Mouse (Mus musculus) left cerebral cortex, adult 11 months (tissue): ENCODE results near the gene Atp2b1.
"Not testable (repeated sequence)": the region's sequence is repeated elsewhere in the genome, so short reads cannot be mapped to it uniquely, and the experiment has no call there.

ENCODE experiments used
- DNase-seq: peaks from one replicate; pipeline ENCODE4 v3.0.0; 2022; ENCODE audit warnings: low spot score

Atp2b1 gene

DNA sequence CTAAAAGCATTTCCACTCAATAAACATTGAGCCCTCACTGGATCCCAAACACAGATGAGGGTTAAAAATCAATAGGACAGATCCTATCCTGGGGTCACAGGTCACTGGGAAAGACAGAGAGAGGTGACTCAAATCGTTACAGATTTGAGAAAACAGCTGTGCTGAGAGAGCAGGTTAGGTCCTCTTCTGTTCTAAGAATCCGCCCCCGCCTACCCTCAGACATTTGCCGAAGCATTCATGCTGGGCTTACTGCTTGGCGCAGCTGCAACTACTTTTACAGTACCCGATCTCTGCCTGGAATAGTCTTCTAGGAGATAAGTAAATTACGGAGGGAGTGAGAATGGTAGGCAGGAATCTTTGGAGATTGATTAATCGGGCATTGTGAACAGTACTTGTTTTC lies 47.9 kb downstream of the Atp2b1 start:
- peak; percentile 68 for DNase-seq

DNA sequence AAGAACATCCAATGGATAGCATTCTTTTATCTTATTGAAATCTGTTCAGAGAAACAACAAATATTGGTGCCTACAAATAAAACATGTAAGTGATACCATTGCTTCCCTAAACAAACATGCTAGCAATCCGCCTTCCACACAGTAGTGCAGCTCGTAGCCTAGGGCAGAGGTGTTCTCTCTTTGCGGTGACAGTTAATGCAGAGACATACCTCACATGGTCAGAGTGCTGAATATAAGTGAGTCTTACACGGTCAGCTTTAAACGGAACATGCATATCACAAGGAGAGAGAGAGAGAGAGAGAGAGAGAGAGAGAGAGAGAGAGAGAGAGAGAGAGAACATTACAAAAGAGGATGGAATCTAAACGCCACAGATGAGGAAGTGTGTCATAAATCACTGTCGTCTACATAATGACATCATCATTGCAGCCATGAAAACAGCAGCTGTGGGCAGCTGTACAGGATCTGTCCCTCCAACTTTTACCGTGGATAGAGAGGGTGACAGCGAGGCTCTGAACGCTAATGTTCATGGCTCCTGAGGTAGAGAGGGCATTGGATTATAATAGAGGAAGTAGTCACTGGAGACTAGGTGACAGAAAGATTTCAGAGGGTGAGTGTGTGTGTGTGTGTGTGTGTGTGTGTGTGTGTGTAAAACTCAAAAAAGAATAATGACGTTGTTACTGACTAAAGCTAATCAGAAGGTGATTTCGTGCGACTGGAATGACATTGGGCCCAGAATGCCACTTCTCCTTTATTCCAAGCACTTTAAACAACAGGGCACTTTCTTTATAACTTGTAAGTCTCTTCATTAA lies 52.4 kb downstream of the Atp2b1 start:
- DNase-seq, result no peak

DNA sequence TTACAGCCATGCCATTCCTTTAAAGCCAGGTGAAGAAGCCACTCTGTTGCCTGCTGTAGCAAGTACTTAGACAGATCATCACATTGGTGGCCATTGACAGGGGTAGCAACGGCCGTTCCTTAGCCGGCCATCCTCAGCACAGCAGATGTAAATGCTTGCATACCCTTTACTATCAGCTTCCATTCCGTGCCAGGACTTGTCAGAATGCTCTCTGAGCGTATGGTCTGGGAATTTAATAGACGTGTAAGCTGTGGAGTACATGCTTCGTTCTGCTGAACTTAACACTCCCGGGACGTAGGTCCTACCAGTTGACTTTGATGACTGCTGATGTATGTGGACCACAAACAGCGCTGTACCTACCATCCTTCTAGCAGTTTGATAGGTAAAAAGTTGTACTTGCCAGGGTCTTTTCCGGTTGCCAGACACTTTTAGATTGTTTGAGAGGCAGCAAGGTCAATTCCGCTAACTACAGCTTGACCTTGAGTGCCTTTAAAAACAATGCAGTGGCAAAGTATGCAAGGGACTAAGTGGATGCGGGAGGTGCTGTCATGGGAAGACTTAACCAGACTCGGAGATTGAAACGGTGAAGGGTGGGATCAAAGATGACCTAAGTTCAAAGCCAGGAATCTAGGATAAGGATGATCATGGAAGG lies 53.2 kb downstream of the Atp2b1 start:
- DNase-seq, result no peak

DNA sequence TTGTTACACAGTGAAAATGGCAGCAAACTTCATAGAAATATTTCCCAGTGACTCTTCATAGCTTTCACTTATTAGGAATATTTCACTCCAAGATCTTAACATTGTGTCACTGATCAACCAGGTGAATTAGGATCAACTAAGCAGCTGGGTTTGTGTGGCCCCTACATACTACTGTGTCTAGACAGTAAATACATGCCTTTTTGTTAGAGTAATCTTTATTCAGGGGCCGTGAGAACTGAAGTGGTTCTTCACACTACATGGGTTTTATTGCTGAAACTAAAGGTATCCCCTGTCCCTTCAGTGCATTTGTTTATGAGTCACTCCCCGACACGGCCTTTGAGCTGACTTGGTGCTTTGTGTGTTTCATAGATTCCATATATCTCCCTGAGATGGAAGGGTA lies 56.7 kb downstream of the Atp2b1 start:
- DNase-seq, result no peak

DNA sequence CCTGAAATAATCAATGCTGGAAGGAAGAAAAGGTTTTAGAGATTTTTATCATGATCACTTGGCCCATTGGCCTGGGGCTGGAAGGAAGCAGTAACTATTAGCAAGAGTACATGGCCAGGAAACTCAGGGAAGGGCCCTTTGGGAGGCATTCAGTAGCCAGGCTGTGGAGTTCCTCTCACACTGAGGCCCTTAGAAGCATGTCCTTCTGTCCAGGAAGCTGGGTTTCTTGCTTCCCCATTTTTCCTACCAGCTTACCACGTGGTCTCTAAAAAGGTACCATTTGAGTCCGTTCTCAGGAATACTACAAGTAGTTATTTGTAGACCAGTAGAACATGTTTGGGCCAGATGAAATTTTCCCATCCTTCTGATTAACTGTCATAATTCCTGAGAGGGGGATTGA lies 58.2 kb downstream of the Atp2b1 start:
- no peak for DNase-seq

DNA sequence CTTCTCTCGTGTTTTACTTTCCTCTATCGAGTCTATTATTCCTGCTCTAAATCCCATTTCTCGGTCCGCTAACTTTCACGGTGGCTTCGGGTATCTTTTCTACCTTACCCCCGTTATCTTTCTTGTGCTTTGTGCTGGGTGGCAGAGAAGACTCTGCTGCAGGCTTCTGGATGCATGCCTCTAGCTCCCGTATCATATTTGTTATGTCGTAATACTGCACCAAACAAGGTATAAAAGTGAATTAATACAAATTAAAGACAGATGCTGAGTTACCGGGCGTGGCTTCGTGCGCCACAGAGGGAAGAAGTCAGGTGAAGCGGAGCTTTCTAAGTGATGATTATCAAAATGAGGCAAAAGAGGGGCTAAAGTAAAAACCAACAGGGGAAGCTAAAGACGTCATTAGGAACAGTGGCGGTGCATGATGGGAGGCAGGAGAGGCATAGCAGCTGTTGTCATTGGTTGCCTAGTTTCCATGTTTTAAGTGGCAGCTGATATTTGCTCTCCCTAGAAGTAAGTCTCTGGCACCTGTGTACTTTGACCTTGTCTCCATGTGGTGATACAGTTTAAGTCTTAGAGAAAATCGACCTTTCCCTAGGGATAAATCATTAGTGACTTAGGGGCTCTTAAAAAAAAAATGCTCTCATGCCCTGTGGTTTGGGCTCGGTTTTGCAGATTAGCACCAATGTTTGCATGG lies 58.9 kb downstream of the Atp2b1 start:
- no peak for DNase-seq

DNA sequence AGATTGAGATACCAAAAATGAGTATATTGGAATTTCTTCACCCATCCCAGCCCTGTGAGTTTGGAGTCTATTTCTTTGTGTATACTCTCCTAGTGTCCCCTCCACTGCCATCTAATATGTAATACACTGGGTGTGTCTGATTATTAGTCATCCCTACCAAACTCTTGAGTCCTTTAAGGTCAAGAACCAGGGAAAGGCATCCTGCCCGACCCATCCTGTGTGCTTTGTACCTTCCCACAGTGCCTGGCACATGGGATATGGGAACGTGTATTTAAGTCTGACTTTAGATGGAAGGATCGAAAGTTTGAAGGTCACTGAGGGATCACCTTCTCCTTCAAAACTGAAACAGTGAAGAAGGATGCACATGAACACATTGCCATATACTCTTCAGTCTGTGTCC lies 60.4 kb downstream of the Atp2b1 start:
- no peak for DNase-seq

DNA sequence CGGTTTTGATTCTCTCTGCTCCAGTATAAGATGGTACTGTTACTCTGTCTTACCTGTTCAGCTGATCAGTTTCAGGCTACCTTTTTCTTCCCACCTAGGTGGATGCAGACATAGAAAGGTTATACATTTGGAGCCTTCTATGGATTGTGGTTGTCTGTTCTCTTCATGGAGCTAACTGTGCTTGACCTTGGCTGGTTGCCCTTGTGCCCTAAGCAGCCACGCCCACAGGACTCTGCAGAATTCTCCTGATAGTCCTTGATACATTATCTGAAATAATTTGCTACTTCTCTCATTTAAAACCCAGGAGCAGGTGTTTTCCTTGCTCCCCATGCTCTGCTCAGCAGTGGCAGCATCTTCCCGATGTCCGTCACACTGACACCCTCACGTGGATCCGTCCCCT lies 61.4 kb downstream of the Atp2b1 start:
- DNase-seq, result no peak

DNA sequence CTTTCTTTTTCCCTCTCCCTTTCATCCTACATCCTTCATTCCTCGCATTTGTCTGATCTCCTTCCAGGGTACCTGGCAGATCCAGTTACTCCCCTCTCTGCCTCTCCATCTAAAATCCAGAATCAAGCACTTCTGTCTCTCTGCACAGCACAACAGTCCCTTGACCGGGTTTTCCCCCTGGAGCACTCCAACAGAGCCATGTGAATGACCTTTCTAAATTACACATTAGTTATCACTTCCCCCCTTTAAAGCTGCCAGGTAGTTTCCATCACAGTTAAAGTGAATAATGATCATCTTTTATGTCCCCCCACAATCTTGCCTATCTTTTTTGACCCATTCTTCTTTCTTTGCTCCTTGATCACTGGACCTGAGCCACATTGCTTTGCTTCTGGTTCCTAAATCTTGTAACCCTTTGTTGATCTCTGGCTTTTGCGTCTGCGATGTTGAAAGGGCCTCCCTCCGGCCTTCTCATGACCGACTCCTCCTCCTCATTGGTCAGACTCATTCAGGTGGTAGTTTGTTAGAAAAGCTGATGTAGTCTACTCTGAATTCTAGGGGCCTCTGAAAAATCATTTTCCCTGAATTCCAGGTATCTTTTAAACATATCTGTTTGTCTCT lies 62.8 kb downstream of the Atp2b1 start:
- no peak for DNase-seq

DNA sequence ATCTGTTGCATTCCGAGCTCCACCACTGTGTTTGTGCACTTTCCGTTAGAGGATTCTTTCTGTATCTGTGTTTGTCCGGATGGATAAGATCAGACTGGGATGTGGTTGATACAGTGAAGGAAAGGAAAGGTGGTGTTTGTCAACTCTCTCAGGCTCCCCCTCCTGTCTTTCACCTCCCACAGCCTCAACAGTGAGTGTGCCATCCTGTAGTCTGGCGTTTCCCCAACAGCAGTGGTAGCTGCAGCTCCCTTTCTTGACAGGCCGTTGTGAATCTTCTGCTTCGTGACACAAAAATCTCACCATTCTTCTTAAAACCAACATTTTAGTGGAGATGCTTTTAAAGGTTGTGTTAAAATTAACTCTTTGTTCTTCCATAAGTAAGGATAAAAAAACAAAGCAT lies 64.6 kb downstream of the Atp2b1 start:
- DNase-seq, result no peak

DNA sequence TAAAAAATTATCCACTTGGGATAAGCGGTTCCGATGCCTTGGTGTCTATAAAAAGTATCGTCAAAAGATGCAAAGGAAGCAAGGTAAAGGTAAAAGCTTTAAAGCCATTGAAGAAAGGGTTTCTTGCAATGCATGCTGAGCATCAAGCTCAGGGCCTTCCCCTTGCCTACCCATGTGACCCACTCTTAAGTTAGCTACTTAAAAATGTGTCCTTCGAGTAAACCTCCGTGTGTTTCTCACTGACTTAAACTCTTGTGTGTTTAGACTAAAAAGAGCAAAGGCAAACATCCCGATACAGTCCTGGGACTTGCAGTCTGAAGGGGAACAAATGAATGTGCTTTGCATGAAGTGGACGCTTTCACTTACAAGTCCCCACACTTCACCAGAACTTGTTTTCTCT lies 65.1 kb downstream of the Atp2b1 start:
- DNase-seq, result no peak

DNA sequence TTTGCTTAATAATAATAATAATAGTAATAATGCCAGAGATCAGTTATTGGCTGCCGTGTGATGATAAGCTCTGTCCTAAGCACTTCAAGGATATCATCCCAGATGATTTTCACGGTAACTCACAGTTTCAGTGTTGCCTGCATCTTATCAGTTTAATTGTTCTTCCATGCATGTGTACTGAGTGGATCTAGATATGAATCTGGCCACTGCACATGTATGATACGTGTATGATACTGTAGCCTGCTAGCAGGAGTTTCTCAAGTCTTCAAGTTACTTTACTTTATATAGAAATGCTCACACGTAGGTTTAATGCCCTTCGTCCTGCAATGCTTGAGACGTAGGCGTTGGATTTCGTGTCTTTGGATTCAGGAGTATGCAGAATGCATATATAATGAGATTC lies 65.7 kb downstream of the Atp2b1 start:
- no peak for DNase-seq

DNA sequence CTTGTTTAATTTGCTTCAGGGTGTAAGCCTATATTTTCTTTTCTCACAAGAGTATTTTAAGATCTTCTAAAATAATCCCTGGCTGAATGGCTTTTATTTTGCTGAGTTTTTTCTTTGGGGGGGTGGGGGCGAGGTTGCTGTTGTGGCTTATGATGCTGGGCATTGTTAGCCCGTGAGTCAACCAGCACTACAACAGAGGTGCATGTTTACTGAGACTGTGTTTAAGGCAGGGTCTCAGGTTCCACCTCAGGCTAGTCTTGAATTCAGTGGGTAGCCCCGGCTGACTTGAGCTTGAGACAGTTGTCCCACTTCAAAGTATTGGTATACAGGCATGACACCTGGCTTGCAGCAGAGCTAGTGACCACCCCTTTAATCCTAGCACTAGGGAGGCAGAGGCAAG lies 77.8 kb downstream of the Atp2b1 start:
- no peak for DNase-seq

DNA sequence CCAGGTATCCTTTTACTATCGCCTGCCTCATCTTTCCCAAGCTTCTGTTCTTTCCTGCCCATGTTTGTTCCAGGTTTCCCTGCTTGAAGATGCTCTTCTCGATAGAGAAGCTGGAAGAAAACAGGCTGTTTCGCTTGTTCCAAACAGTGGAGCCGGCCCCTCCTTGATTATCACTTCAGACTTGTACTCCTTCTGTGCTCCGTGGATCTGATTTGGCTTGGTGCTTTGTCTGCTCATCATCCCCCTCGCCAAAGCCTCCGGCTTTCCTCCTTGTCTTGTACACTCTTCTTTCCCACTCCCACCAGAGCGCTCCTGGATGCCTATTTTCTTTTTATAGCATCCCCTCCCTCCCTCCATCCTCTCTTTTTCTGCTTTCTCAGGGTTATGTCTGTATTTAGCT lies 79.0 kb downstream of the Atp2b1 start:
- no peak for DNase-seq

DNA sequence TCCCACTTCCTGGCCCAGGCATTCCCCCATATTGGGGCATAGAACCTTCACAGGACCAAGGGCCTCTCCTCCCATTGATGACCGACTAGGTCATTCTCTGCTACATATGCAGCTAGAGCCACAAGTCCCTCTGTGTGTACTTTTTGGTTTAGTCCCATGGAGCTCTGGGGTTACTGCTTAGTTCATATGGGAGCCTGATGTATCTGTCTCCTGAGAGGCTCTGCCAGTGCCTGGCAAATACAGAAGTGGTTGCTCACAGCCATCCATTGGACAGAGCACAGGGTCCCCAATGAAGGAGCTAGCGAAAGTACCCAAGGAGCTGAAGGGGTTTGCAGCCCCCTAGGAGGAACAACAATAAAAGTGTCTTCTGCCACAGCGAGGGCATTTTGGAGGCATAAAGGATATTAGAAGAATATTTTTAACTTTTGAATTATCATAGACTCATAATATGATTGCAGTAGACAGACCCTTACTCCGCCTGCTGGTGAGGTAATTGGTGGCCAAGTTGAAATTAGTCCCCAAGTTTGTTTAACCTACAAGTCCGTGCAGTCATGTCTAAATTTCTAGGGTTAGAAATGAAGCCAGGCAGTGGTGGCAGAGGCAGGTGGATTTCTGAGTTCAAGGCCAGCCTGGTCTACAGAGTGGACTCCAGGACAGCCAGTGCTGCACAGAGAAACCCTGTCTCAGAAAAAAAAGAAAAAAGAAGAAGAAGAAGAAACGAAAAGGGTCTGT lies 81.0 kb downstream of the Atp2b1 start:
- DNase-seq, result not testable (repeated sequence)

DNA sequence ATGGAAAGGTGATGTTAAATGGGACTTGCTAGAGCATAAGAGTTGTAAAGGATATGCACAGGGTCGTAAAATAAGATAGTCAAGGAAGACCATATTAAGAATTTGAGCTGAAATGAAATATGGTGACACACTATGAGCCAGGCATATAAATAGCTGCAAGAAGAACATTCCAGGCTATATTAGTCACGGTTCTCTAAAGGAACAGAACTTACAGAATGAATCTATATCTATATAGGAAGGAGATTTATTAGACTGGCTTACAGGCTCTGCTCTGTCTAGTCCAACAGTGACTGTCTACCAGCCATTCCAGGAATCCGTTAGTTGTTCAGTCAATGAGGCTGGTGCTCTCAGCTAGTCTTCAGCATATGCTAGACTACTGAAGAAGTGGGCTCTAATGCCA lies 90.7 kb downstream of the Atp2b1 start:
- DNase-seq, result no peak

DNA sequence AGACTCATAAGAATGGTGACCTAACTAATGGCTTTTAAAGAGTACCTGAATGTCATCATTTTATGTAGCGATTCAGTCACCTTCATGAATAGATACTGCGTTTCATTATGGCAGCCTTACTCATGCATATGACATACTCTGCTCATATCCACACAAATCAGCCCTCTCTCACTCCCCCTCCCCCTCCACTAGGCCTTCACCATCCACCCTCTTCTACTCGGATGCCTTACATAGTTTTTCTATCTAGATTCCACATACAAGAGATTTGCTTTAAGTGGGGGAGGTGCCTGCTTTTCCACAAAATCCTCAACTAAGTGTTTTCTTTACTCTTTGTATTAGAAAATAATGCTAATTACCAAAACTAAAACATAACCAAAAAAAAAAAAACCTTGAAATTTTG lies 96.9 kb downstream of the Atp2b1 start:
- no peak for DNase-seq

DNA sequence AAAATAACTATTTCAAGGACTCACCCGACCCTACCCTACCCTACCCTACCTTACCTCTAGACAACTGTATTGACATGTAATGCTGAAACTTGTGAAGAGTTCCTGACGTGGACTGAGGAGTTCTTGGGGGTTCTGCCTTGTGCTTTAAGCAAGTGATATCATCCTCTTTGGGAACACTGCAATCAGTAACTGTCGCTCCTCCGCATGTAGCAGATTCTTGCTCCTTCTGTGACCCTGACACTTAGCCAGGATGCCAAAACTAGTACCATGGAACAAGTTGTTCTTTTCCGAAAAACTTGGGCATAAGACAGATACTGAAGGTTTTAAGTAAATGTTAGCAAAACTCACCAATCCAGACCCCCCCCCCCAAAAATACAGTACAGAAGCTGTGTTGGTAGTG lies 97.9 kb downstream of the Atp2b1 start:
- DNase-seq, result no peak

DNA sequence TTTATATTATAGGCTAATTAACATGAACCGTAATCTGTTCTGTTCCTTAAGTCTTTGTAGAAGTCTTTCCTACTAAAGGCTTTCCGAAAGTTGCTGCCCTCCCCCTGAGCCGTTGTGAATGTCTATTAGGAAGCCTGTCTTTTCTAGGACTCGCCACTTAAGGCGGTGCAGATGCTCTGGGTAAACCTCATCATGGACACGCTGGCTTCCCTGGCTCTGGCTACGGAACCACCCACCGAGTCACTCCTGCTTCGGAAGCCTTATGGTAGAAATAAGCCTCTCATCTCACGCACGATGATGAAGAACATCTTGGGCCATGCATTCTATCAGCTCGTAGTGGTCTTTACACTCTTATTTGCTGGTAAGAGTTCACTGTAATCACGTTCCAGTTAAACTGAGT lies 100.5 kb downstream of the Atp2b1 start:
- DNase-seq, result no peak

DNA sequence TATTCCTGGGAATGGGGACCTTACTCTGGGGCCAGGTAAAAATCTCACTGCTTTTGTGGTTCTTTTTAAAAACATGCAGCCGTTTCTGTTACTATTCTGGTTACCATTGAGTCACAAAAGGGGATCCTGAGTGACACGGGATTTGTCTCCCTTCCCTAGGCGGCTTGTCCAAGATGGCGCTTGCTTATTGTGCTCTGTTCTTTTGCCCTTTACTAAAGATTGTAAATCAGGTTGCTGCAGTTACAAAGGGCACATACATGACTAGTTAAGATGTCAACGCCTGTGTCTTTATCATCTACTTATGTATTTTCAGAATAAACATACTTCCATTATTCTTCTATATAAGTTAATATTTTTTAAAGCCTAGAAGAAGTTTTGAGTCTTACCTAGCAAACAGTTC lies 102.8 kb downstream of the Atp2b1 start:
- no peak for DNase-seq

DNA sequence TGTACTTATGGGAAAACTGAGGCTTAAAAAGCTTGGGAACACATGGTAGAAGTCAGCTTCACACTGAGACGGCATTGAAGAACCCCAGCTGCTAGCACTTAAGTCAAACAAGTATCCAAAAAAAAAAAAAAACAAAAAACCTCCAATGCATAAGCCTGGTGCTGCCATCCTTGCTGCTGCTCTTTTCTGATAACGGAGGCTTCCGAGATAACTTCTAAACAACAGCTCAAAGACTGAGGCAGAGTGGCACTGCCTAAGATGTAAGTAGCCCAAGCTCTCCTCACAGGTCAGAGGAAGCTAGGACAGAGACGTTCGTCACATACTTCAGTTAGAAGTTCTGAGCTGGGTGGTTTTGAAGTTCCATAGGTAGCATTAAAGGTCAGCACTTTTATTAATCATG lies 113.3 kb downstream of the Atp2b1 start:
- DNase-seq, result no peak

DNA sequence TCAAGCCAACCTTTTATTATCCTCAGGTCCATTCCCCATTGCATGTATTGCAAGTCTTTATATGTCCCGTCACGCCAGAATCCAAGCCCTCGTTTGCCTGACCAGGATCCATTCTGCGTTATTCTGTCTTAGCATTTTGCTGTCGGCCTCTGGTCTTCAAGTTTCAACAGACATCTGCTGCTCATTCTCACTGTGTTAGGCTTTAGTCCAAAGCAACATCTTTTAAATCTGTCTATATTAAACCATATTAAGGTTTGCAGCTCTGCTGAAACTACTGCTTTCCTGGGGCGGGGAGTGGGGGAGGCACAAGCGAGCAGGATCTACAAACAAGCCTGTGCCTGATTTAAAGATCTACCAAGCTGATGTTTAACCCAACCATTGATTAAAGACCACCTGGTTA lies 115.6 kb downstream of the Atp2b1 start:
- no peak for DNase-seq
